Mouse (Mus musculus) liver, postnatal 0 days (tissue): Measurements from ENCODE around the gene Hltf.

Experiments
- CTCF ChIP-seq: sonication (generic); IDR thresholded peaks from 2 replicates; pipeline ENCODE4 v1.5.1; 2016; ENCODE audit warnings: antibody characterized with exemption, low read depth
- EP300 ChIP-seq: IDR thresholded peaks from 2 replicates; pipeline ENCODE4 v1.6.1; 2016; ENCODE audit warnings: antibody characterized with exemption, low read depth, mild to moderate bottlenecking

DNA sequence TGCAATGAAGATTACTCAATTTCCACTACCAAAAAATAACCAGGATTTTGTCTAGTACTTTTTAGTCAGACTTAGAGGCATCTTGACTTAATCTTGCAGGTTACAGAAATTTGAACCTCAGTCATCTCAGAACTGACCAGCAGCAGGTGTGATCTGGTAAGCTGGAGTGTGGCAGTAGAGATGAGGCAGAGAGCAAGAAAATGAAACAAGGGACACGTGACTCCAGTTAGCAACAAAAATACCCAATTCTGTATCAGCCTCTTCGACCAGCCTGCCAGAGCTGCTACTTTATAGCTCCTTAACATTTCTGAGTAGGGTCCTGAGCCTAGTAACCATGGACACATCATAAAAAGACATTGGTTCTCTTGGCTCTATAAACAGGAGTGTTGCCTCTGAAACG is 85.0 kb downstream of the Hltf start:
- TF ChIP-seq CTCF (no peak), EP300 (no peak)
